Mouse (Mus musculus) intestine, embryonic 14.5 days (tissue): ENCODE data around the gene Acat3. TPM values are rescaled to one million over a fixed set of nuclear protein-coding genes. Genes with fewer than 3 reads are reported as not detected.

Experiments used
- polyA plus RNA-seq: library from polyadenylated mRNA; unstranded; fragments of >200 nt; fragmentation: Nextera tagmentation; extraction: Ambion mirVana; gene quantifications from 2 replicates; pipeline ENCODE4 v1.2.1, GENCODE M21; 2014

Acat3 gene
- polyA plus RNA-seq, 1 experiment from 2014 or later, result 0.81 TPM

Other genes starting within 250 kb of the Acat3 start
- 52.3 and 52.8 TPM in 2 replicates for gene Igf2r, start 170.9 kb downstream of the Acat3 start, polyA plus RNA-seq
- gene Mas1, start 72.5 kb downstream of the Acat3 start, polyA plus RNA-seq, result 0.64 and 1.3 TPM in 2 replicates
- gene Mrgprh, start 64.6 kb downstream of the Acat3 start, polyA plus RNA-seq, result not detected in 2 replicates
- gene Pnldc1, start 30.4 kb downstream of the Acat3 start, polyA plus RNA-seq, result 0.65 and 1.4 TPM in 2 replicates
- 447 and 471 TPM in 2 replicates for gene Tcp1, start 24.9 kb downstream of the Acat3 start, polyA plus RNA-seq
- gene Mrpl18, start 24.3 kb downstream of the Acat3 start, polyA plus RNA-seq, result 168 TPM in 2 replicates
- gene Acat2, start 20.1 kb upstream of the Acat3 start, polyA plus RNA-seq, result 141 and 151 TPM in 2 replicates
- 121 and 131 TPM in 2 replicates for gene Wtap, start 53.6 kb upstream of the Acat3 start, polyA plus RNA-seq
- gene Sod2, start 66.2 kb upstream of the Acat3 start, polyA plus RNA-seq, result 141 and 149 TPM in 2 replicates
- gene Gpr31b, start 111.7 kb upstream of the Acat3 start, polyA plus RNA-seq, result 0.27 TPM in 1 of 2 replicates, not detected in the other
- 0.09 and 0.31 TPM in 2 replicates for gene Tcp10b, start 120.5 kb upstream of the Acat3 start, polyA plus RNA-seq
- gene Unc93a, start 191.2 kb upstream of the Acat3 start, polyA plus RNA-seq, result not detected in 2 replicates